Mouse (Mus musculus) liver, embryonic 14.5 days (tissue): ENCODE results near the gene Lmln. TPM values are rescaled to one million over a fixed set of nuclear protein-coding genes. Genes with fewer than 3 reads are reported as not detected.

Source experiments
- ATAC-seq: fragments of 200-750 bp; cut with Nextera tagmentation; 2 replicates; pipeline ENCODE4 v1.8.0; 2017; ENCODE audit warnings: moderate number of reproducible peaks, mild to moderate bottlenecking, moderate library complexity; ENCODE audit not compliant: insufficient read depth
- DNase-seq, 3 experiments: peaks; one replicate each; pipeline ENCODE4 v3.0.0-alpha.2; 2012 to 2013; ENCODE audit warnings: low read depth in 3 of 3, low spot score in 3 of 3
- H3K27ac ChIP-seq: fragments of 300-500 bp; sonication (generic); 2 replicates; pipeline ENCODE4 v1.5.1; 2014; ENCODE audit warnings: moderate library complexity, mild to moderate bottlenecking, control low read depth, inconsistent platforms
- H3K27me3 ChIP-seq: fragments of 300-500 bp; sonication (generic); 2 replicates; pipeline ENCODE4 v1.6.1; 2014; ENCODE audit warnings: mild to moderate bottlenecking, low read length, moderate library complexity; ENCODE audit not compliant: control insufficient read depth, insufficient read depth
- H3K36me3 ChIP-seq: fragments of 300-500 bp; sonication (generic); replicated peaks from 2 replicates; pipeline ENCODE4 v1.6.1; 2014; ENCODE audit warnings: low read depth; ENCODE audit not compliant: control insufficient read depth, insufficient read depth
- H3K4me1 ChIP-seq, 2 experiments: fragments of 200-500 bp in 1 of 2; fragments of 300-500 bp in 1 of 2; sonication (generic) in 1 of 2; replicated peaks; 2 replicates each; pipeline ENCODE4 v1.6.1; 2012 to 2014; ENCODE audit warnings: antibody characterized with exemption in 1 of 2, inconsistent platforms in 1 of 2, low read length in 1 of 2; ENCODE audit not compliant: control insufficient read depth in 2 of 2, insufficient read depth in 2 of 2
- H3K4me2 ChIP-seq: fragments of 300-500 bp; sonication (generic); 2 replicates; pipeline ENCODE4 v1.6.1; 2014; ENCODE audit warnings: low read depth, mild to moderate bottlenecking, control low read depth, moderate library complexity
- H3K4me3 ChIP-seq, 2 experiments: fragments of 200-500 bp in 1 of 2; fragments of 300-500 bp in 1 of 2; sonication (generic) in 1 of 2; 2 replicates each; pipeline ENCODE4 v1.5.1; 2012 to 2014; ENCODE audit warnings: low read depth in 2 of 2, low read length in 2 of 2, mild to moderate bottlenecking in 2 of 2, control low read depth in 1 of 2, inconsistent platforms in 1 of 2, moderate library complexity in 1 of 2; ENCODE audit not compliant: insufficient read depth in 1 of 2
- H3K9ac ChIP-seq: fragments of 300-500 bp; sonication (generic); replicated peaks from 2 replicates; pipeline ENCODE4 v1.6.1; 2014; ENCODE audit warnings: mild to moderate bottlenecking, control low read depth, moderate library complexity
- H3K9me3 ChIP-seq: fragments of 300-500 bp; sonication (generic); 2 replicates; pipeline ENCODE4 v1.6.1; 2016; ENCODE audit warnings: low read length, mixed read lengths; ENCODE audit not compliant: control insufficient read depth
- CTCF ChIP-seq: IDR thresholded peaks from 2 replicates; pipeline ENCODE4 v1.5.1; 2016; ENCODE audit warnings: antibody characterized with exemption, low read depth, control low read depth
- EP300 ChIP-seq: IDR thresholded peaks from 2 replicates; pipeline ENCODE4 v1.6.1; 2016; ENCODE audit warnings: antibody characterized with exemption, low read depth
- WGBS: fragments of 180-500 bp; shearing (Covaris S2); extraction: QIAGEN DNeasy Blood & Tissue Kit; methylation state at CpG from one replicate; pipeline ENCODE4 v1.1.7; 2014; ENCODE audit not compliant: insufficient replicate concordance; 5-methylcytosine and 5-hydroxymethylcytosine counted together
- polyA plus RNA-seq, 2 experiments: library from polyadenylated mRNA; depleted of rRNA in 1 of 2; stranded (reverse) in 1 of 2; unstranded in 1 of 2; fragments of >200 nt; fragmentation: Nextera tagmentation in 1 of 2; extraction: Ambion mirVana in 1 of 2; gene quantifications; 2 replicates each; pipeline versions ENCODE4 v1.2.1 to v1.2.3; 2012 to 2014

The Lmln gene
- polyA plus RNA-seq (2012; rRNA removed), result 0.75 and 0.78 TPM in 2 replicates
- 0.27 and 0.32 TPM in 2 replicates for polyA plus RNA-seq (2014; fragmentation: Nextera tagmentation; extraction: Ambion mirVana)

- H3K36me3 ChIP-seq, result peaks cover 30% of the 10 kb centered on the region
- DNase-seq (peak; percentile 80 to 83 (median 81)), ATAC-seq (peak; percentile 92)
- no peaks in the 10 kb centered on the region for H3K27me3 ChIP-seq
- TF ChIP-seq EP300, result no peak
- no peak for TF ChIP-seq CTCF
- no peaks in the 10 kb centered on the region for H3K9me3 ChIP-seq
- peak within 1 kb of the TSS; percentile 98 for H3K4me2 ChIP-seq
- H3K4me1 ChIP-seq, result peaks cover 14 to 22% of the 10 kb centered on the region in 2 experiments
- under 1% methylated on average over 55 of the region's 64 CpGs for WGBS
- H3K4me3 ChIP-seq, result peak within 1 kb of the TSS; percentile 72 to 89
- peak within 1 kb of the TSS; percentile 40 for H3K27ac ChIP-seq
- H3K9ac ChIP-seq, result peak within 1 kb of the TSS; percentile 62
Measured at GRCm38 (mm10) chr16:33062024-33062681, at the start of gene Lmln. Lmln (plus strand) TSS chr16:33062521.

- DNase-seq, result no peak
- 71% methylated on average over 5 of the region's 5 CpGs for WGBS
- Histone ChIP-seq H3K9me3 (no peaks in the 10 kb centered on the region), H3K36me3 (peaks cover 7% of the 10 kb centered on the region; the same call in 1 of the 2 replicates), H3K4me1 (no peaks in the 10 kb centered on the region), H3K9ac (no peak overlapping the region), H3K4me2 (no peak overlapping the region), H3K27ac (no peak overlapping the region), H3K4me3 (no peak overlapping the region), H3K27me3 (no peaks in the 10 kb centered on the region)
- no peak for ATAC-seq
- TF ChIP-seq EP300, result no peak
- TF ChIP-seq CTCF, result no peak
Measured at GRCm38 (mm10) chr16:33013801-33014200, 48.5 kb upstream of the Lmln start.

GRCm38 (mm10) chr16:33014921-33015320 lies 47.4 kb upstream of the Lmln start:
- no peak overlapping the region for H3K4me3 ChIP-seq
- H3K27me3 ChIP-seq, result no peaks in the 10 kb centered on the region
- H3K36me3 ChIP-seq, result peaks cover 7% of the 10 kb centered on the region; the same call in 1 of the 2 replicates
- H3K27ac ChIP-seq, result no peak overlapping the region
- no peak for TF ChIP-seq EP300
- no peaks in the 10 kb centered on the region for H3K9me3 ChIP-seq
- DNase-seq (no peak), ATAC-seq (no peak)
- H3K4me2 ChIP-seq, result no peak overlapping the region
- WGBS, result 79% methylated on average over 1 of the region's 1 CpGs
- H3K9ac ChIP-seq, result no peak overlapping the region
- no peaks in the 10 kb centered on the region for H3K4me1 ChIP-seq

- no peaks in the 10 kb centered on the region for H3K4me1 ChIP-seq
- no peak overlapping the region for H3K4me2 ChIP-seq
- no peak for TF ChIP-seq CTCF
- TF ChIP-seq EP300, result no peak
- no peaks in the 10 kb centered on the region for H3K27me3 ChIP-seq
- DNase-seq (no peak), ATAC-seq (no peak)
- H3K9ac ChIP-seq, result no peak overlapping the region
- no peak overlapping the region for H3K4me3 ChIP-seq
- no peaks in the 10 kb centered on the region for H3K9me3 ChIP-seq
- WGBS, result 84% methylated on average over 3 of the region's 3 CpGs
- no peak overlapping the region for H3K27ac ChIP-seq
- H3K36me3 ChIP-seq, result peaks cover 7% of the 10 kb centered on the region; the same call in 1 of the 2 replicates
Measured at GRCm38 (mm10) chr16:33015396-33015907, 46.9 kb upstream of the Lmln start.

- ATAC-seq (no peak), DNase-seq (no peak)
- Histone ChIP-seq H3K9ac (no peak overlapping the region), H3K27me3 (no peaks in the 10 kb centered on the region), H3K4me2 (no peak overlapping the region), H3K4me1 (no peaks in the 10 kb centered on the region), H3K36me3 (peaks cover 7% of the 10 kb centered on the region; the same call in 1 of the 2 replicates), H3K9me3 (no peaks in the 10 kb centered on the region), H3K4me3 (no peak overlapping the region), H3K27ac (no peak overlapping the region)
- 54% methylated on average over 2 of the region's 2 CpGs for WGBS
- TF ChIP-seq EP300, result no peak
- TF ChIP-seq CTCF, result no peak
Measured at GRCm38 (mm10) chr16:33015986-33016385, 46.3 kb upstream of the Lmln start.
